Mouse (Mus musculus): ENCODE results near the gene Hsd17b3. TPM values are rescaled to one million over a fixed set of nuclear protein-coding genes. Genes with fewer than 3 reads are reported as not detected.

The Hsd17b3 gene
- not detected in 2 replicates for polyA plus RNA-seq (2012; rRNA removed; ENCODE audit: low replicate concordance)

DNA sequence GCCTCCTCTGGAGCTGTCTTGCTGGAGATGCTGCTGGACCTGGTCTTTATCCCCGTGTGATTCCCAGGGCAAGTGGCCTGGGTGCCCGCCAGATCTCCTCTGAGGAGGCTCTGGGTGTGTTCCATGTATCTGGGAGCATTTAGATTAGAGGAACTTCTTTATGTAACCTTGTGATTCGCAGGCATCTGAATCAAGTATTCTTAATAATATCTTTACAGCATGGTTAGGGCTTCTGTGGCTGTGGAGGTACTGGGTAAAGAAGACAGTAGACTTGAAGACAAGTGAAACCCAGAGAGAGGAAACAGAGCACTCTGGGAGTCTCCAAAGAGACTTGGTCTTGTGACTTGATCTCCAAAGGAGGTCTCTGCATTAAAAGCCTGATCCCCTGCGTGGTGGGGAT is at the start of gene Hsd17b3:
Gene Hsd17b3, minus strand, starts transcription at position 101 of the 400 bp plus-strand sequence.

DNA sequence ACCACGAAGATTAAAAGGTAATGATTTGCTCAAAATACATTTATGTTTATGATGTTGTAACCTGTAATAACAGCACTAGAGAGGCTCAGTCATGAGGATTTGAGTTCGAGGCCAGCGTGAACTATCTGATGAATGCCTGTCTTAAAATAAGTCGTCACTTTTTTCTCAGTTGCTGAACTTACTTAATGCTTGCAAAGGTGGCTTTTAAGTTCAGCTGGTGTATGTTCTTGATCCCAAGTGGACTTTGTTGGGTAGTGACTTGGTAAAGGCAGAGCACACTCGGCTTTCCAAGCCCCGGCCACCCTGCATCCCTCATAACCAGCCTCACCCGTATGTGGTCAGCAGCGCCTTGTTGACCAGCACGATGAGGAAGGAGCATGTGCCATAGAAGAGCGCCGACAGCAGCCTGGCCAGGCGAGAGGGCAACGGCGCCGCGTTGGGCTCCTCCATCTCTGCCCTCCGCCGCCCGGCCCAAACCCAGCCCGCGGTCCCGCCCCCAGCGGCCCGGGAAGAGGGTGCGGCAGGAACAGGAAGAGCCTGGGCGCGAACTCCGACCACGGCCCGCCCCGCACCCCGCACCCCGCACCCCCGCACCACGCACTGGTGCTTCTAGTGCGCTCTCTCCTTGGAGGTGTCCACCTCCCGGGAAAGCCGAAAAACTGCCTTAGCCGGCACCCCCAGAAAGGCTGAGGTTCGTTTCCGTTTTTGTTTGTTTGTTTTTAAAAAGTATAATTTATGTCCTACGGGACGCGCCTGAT is 40.0 kb upstream of the Hsd17b3 start, which contains the start of gene Slc35d2:
Gene Slc35d2, minus strand, starts transcription at position 511 of the 758 bp plus-strand sequence.

Other genes starting within 250 kb of the Hsd17b3 start
- gene Slc35d2, start 40.1 kb upstream of the Hsd17b3 start, polyA plus RNA-seq (2012; rRNA removed; ENCODE audit: low replicate concordance) = 6.2 and 9.3 TPM in 2 replicates
- gene Zfp367, start 64.0 kb upstream of the Hsd17b3 start, polyA plus RNA-seq (2012; rRNA removed; ENCODE audit: low replicate concordance) = 12.9 and 13.7 TPM in 2 replicates
- gene Habp4, start 72.6 kb upstream of the Hsd17b3 start, polyA plus RNA-seq (2012; rRNA removed; ENCODE audit: low replicate concordance) = 16.8 and 24.8 TPM in 2 replicates
- gene Cdc14b, start 186.1 kb upstream of the Hsd17b3 start, polyA plus RNA-seq (2012; rRNA removed; ENCODE audit: low replicate concordance) = 3.7 and 4.7 TPM in 2 replicates
- 18.5 and 20.7 TPM in 2 replicates for gene Aaed1, start 223.5 kb upstream of the Hsd17b3 start, polyA plus RNA-seq (2012; rRNA removed; ENCODE audit: low replicate concordance)

All from subcutaneous adipose tissue, adult 2 months (tissue).